Mouse (Mus musculus): ENCODE data around the gene Gipc3.
A peak's percentile ranks its signal among the peaks of the same experiment; 100 is the strongest.

Gene Gipc3

GRCm38 (mm10) chr10:81321436-81321835, 21.6 kb downstream of the Gipc3 start:
- DNase-seq (ENCODE audit: low read depth) = no peak

- DNase-seq (ENCODE audit: low read depth) = peak; percentile 100
These were observed 22.3 kb downstream of the Gipc3 start, which contains the start of gene Cactin for GRCm38 (mm10) chr10:81320550-81321347. Gene Cactin (plus strand): TSS chr10:81321103.

- DNase-seq (ENCODE audit: low read depth) = peak; percentile 99
These were observed 23.1 kb downstream of the Gipc3 start for GRCm38 (mm10) chr10:81319741-81320549.

- no peak for DNase-seq (ENCODE audit: low read depth)
These were observed 23.8 kb downstream of the Gipc3 start for GRCm38 (mm10) chr10:81319330-81319699.

GRCm38 (mm10) chr10:81318589-81319329, 24.3 kb downstream of the Gipc3 start:
- DNase-seq (ENCODE audit: low read depth) = no peak

- DNase-seq (ENCODE audit: low read depth) = peak; percentile 68
These were observed 25.8 kb downstream of the Gipc3 start for GRCm38 (mm10) chr10:81317273-81317672.

GRCm38 (mm10) chr10:81316338-81317060, 26.6 kb downstream of the Gipc3 start:
- no peak for DNase-seq (ENCODE audit: low read depth)

GRCm38 (mm10) chr10:81315587-81315986, 27.5 kb downstream of the Gipc3 start:
- DNase-seq (ENCODE audit: low read depth) = no peak

GRCm38 (mm10) chr10:81314201-81314600, 28.9 kb downstream of the Gipc3 start:
- no peak for DNase-seq (ENCODE audit: low read depth)

GRCm38 (mm10) chr10:81313581-81313980, 29.5 kb downstream of the Gipc3 start:
- no peak for DNase-seq (ENCODE audit: low read depth)

- DNase-seq (ENCODE audit: low read depth) = no peak
These were observed 33.5 kb downstream of the Gipc3 start for GRCm38 (mm10) chr10:81309571-81309970.

- no peak for DNase-seq (ENCODE audit: low read depth)
These were observed 36.0 kb downstream of the Gipc3 start for GRCm38 (mm10) chr10:81306837-81307682.

GRCm38 (mm10) chr10:81306173-81306668, 36.8 kb downstream of the Gipc3 start:
- no peak for DNase-seq (ENCODE audit: low read depth)

- no peak for DNase-seq (ENCODE audit: low read depth)
These were observed 37.4 kb downstream of the Gipc3 start for GRCm38 (mm10) chr10:81305663-81306062.

GRCm38 (mm10) chr10:81304597-81305238, 38.3 kb downstream of the Gipc3 start:
- no peak for DNase-seq (ENCODE audit: low read depth)

GRCm38 (mm10) chr10:81303761-81304160, 39.3 kb downstream of the Gipc3 start:
- DNase-seq (ENCODE audit: low read depth) = no peak

GRCm38 (mm10) chr10:81303258-81303657, 39.8 kb downstream of the Gipc3 start:
- DNase-seq (ENCODE audit: low read depth) = no peak

- DNase-seq (ENCODE audit: low read depth) = peak; percentile 43
These were observed 40.3 kb downstream of the Gipc3 start for GRCm38 (mm10) chr10:81302781-81303218.

GRCm38 (mm10) chr10:81302288-81302687, 40.8 kb downstream of the Gipc3 start:
- DNase-seq (ENCODE audit: low read depth) = no peak

GRCm38 (mm10) chr10:81301321-81301720, 41.7 kb downstream of the Gipc3 start:
- no peak for DNase-seq (ENCODE audit: low read depth)

Data from c-Kit-positive CD71-positive TER-119-negative erythroid progenitor cells, embryonic 14.5 days (primary cell).